Mouse (Mus musculus) CD8-positive naive resting alpha-beta T cell, adult 2 months (primary cell): ENCODE measurements around the gene Ilf3.
A peak's percentile ranks its signal among the peaks of the same experiment; 100 is the strongest.

ENCODE experiments used
- DNase-seq, 2 experiments: peaks; one replicate each; pipeline ENCODE4 v3.0.0; 2022; ENCODE audit warnings: low read depth in 2 of 2, low spot score in 2 of 2

Gene Ilf3

DNA sequence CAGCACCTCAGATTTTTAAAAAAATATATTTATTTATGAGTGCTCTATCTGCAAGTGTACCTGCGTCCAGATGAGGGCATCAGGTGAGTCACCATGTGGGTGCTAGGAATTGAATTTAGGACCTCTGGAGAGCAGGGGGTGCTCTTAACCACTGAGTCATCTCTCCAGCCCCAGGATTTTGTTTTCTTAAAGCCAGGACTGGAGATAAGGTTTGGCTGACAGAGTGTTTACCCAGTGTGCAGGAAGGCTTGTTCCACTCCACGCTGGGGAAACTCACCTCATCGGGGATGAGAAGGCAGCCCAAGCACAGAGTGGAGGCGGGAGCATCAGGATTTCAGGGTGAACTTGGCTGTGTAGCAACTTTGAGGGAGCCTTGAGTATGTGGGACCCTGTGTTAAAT, 27.3 kb upstream of the Ilf3 start:
- no peak for DNase-seq

DNA sequence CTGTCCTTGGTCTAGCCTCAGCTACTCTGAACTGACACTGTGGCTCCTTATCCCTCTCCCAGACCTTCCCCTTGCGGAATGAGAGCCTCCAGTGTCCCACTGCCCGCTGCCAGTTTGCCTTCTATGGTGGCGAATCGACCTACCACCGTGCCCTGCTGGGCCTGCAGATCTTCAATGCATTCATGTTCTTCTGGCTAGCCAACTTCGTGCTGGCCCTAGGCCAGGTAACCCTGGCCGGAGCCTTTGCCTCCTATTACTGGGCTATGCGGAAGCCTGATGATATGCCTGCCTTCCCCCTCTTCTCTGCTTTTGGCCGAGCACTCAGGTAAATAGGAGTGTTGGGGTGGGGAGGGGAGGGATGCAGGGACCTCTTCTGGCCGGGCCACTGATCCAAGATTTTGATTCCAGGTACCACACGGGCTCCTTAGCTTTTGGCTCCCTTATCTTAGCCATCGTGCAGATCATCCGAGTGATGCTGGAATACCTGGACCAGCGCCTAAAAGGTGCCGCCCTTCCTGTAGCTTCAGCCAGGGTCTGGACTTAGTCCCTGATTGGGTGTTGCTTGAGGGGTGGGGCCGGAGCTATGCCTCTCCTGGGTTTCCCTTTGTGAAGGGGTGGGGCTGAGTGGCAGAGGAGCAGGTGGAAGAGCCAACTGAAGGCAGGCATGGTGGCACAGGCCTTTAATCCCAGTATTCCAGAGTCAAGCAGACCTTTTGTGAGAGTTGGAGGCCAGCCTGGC, 20.9 kb upstream of the Ilf3 start:
- DNase-seq: no peak

DNA sequence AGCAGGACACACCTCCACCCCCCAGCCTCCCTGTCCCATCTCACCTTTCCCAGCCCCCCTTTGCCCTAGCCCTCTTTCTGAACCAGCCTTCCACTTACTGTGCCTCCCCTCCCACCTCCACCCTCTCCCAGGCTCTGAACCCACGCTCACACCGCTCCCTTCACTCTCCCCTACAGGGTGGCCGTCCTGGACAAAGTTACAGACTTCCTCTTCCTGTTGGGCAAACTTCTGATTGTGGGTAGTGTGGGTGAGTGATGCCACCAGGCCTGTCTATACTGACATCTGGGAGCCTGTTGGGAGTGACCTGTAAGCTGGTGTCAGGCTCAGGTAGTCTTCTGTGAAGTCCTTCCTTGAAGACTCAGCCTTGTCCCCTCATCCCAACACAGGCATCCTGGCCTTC, 19.5 kb upstream of the Ilf3 start:
- DNase-seq: no peak

DNA sequence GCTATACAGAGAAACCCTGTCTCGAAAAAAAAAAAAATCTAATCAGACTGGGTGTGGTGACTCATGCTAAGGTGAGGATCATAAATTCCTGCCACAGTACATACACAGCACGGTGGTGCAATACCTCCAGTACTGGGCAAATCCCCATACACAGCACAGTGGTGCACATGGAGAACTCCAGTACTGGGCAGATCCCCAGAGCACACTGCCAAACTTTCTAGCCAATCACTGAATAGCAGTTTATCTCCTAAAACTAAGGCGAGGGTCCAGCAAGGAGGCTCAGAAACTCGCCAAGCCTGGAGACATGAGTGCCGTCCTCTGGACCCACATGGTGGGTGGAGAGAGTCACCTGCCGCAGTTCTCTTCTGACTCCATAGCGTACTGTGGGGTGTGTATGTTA, 16.5 kb upstream of the Ilf3 start:
- no peak for DNase-seq

DNA sequence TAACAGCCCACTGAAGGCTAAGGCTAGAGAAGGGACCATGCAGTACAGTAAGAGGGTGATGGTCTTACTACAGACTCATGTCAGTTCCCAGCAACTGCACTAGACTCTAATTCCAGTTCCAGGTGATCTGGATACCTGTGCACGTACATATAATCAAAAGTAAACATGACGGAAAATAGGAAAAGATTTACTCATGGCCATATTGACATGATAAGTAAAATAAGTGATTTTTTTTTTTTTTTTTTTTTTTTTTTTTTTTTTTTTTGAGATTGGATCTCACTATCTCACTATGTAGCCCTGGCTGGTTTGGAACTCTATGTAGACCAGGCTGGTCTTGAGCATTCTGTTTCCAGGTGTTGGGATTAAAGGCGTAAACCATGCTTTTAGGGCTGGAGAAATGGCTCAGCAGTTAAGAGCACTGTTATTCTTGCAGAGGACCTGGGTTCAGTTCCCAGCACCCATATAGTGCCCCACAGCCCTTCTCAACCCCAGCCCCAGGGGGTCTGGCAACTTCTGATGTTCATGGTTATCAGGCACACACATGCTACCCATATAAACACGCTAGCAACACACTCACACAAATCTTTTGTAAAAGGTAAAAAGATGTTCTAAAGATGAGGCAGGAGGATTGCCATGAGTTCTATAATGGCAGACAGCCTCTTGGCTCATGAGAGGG, 15.8 kb upstream of the Ilf3 start:
- no peak for DNase-seq

DNA sequence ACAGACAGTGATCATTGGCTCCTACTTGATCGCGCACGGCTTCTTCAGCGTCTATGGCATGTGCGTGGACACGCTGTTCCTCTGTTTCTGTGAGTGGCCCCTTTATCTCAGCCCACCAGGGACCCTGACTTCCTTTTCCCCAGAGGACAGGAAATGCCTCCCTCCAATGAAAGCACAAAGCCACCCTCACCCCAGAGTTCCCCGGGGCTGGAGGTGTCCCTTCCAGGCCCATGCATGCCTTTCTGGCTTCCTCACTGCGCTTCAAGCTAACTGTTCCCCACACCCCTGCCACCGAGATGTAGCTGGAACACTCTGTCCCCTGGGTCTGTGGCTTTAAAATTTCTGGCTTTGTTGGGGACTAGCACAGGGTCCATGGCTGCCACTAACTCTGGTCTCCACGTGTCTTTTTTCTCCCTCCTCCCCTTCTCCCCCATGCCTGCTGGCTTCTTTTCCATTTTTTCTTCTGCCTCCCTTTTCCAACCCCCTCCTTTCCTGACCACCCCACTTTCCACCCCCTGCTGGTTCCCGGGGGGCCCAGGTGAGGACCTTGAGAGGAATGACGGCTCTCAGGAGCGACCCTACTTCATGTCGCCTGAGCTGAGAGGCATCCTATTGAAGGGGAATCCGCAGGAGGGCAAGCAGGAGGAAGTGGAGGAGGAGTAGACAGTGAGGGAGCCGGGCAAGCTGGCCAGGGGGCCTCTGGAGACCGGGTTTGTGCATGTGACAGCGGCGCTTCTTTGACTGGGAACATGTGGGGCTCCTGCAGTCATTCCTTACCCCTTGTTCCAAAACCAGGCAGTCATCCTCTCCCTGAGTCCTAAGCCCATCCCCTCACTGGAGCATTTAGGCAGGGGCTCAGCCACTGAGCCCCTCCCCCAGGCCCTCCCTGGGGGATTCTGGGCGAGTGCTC, 15.0 kb upstream of the Ilf3 start:
- no peak for DNase-seq

DNA sequence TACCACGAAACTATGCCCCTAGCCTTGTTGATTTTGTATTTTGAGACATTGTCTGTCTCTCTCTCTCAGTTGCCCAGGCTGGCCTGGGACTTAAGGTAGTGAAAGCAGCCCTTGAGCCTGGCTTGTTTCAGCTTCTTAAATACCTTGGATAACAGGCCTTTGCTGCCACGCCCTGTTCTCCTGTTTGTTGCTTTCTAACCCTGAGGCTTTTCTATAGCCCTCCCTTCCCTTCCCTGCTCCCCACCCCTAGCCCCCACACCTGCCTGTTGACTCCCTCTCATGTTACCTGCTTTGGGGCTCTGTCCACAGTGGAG, 14.3 kb upstream of the Ilf3 start:
- no peak for DNase-seq

DNA sequence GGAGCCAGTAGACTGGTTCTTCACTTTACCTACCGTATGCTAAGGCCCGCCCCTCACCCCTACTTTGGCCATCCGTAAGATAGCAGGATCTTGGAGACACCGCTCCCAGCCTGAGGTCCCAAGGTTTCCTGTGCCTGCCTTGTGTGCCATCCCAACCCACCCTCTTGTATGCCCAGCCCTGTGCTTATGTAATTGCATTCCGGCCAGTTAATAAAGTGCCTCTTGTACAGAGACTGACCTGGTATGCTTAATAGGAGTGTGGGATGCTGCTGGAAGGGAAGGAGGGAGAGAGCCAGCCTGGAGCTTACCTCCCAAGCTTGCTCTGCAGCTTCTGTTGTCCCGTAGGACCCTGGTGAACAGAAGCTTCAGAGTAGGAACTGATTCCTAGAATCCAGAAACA, 12.9 kb upstream of the Ilf3 start:
- no peak for DNase-seq

DNA sequence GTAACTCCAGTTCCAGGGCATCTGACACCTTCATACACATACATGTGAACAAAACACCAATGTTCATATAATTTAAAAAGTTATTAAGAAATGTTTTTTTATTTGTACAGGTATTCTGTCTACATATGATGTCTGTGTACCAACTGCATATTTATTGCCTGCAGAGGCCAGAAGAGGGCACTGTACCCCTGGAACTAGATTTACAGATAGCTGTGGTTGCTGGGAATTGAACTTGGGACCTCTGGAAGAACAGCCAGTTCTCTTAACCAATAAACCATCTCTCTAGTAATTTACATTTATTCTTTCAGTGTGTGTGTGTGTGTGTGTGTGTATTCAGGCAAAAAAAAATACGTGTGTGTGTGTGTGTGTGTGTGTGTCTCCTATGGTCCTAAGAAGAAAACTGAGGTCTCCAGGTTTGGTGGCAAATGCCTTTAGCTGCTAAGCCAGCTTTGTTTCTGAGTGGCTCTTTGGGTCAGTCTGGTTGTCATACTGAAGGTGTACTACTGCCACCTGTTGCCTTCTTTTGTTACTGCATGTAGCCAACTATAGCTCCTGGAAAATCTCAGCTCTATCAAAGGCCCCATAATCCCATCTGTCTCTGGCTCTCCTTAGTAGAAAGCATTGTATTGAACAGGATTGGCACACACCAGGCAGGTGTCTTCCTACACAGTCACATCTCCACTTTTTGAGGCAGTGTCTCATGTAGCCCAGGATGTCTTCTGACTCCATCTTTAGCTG, 10.5 kb upstream of the Ilf3 start:
- peak; percentile 61 to 72 for DNase-seq

DNA sequence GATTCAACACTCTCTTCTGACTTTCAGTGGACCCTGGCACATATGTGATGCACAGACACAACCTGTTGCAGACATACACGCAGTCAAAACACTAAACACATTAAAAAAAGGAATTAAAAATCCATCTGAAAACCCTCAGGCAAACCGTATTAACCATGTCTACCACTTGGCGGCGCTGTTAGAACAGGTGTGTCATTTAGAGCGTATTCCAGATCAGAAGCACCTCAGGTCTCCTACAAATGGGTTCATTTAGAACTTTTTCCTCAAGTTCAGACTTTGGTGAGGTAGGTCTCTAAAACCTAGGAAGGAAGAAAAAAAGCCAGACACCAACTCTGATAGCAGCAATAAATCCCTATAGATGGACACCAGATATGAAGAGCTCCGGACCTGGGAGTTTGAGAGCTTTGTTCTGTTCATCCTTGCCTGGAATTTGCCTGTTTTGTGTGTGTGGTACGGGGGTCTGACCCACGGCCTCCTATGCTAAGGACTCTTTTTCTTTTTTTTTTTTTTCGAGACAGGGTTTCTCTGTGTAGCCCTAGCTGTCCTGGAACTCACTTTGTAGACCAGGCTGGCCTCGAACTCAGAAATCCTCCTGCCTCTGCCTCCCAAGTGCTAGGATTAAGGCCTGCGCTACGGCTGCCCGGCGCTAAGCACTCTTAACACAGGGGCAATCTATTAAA, 990 bp upstream of the Ilf3 start:
- DNase-seq: peak; percentile 66 to 84

DNA sequence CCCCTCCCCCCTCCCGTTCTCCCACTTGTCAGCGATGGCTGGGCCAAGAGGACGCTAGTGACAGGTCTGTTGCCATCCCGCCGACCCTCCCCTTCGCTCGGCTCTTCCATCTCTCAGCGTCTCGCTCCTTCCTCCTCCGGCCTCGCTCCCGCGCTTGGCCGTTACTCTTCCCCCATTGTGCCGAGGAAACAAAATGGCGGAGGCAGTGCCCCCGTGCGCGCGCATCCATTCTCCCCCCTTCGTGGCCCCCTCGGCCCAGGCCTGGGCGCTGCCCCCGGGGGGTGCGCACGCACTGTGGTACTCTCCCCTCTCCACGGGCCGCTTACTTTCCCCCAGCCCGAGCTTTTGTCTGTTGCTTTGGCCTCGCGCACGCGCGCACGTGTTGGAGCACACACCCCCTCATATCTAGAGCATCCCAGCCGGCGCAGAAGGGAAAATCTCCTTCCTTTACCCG, 487 bp downstream of the Ilf3 start:
- DNase-seq: peak; percentile 74 to 75

DNA sequence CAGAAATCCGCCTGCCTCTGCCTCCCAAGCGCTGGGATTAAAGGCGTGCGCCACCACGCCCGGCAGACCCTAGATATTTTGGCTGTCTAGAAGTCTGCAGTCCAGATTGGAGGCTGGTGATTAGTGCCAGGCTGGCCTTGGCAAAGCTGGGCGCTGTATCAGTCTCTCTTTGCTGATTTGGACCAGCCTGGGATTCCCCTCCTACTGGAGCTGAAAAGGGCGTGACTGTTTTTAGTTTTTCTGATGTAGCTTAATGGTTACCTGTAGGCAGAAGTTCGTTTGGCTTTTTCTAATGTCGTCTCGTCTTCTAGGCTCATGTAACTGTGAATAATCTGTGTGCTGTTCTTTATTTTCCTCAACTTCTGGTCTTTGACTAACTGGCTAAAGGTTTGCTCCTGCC, 1.4 kb downstream of the Ilf3 start:
- no peak for DNase-seq

DNA sequence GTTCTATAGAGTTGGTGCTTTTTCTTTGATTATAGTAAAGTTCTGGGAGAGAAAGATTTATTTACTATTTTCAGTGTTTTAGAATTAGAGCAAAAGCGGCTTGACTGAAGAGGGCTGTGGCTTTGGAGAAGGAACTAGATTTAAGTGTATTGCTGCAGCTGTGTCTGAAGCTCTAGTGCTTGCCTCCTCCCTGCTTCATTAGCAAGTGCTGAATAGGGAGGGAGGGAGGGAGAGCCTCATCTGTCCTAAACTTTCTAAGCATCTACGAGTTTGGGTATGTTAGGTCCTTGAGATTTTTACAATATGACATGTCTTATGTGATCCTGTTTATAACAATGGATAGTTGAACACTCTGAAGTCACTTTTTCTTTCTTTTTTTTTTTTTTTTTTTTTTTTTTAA, 3.2 kb downstream of the Ilf3 start:
- no peak for DNase-seq

DNA sequence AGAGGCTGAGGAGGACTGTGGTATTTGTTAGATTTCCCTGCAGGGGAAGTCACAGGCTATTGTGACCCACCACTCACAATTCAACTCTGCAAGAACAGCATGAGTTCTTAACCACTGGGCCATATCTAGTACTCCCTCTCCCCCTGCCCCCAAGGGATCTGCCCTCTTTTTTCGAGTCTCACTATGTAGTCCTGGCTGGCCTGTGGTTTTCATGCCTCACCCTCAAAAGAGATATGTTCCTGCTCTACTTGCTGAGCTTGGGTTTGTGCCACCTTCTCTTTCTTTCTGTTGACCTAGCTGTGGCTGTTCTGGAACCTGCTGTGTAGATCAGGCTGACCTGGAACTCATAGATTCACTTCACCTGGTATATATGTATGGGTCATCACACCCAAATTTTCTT, 4.8 kb downstream of the Ilf3 start:
- DNase-seq: no peak

DNA sequence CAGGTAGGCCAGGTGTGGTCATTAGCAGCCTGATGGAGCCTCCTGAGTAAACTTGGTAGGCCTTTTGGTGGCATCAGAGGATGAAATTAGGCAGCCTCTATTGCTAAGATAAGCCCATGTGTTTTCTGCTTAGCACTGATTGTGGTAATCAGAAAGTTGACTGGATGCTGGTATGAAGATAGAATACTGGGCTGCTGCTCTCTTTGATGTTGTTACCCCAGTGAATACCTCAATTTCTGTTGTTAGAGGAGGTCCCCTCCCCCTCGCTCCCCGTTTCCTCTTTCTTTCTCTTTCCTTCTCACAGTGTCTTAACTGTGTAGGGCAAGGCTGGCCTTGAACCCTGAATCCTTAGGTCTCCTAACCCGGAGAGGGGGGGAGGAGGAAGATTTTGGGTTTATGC, 11.5 kb downstream of the Ilf3 start:
- DNase-seq: peak in 1 of 2 experiments; percentile 18

DNA sequence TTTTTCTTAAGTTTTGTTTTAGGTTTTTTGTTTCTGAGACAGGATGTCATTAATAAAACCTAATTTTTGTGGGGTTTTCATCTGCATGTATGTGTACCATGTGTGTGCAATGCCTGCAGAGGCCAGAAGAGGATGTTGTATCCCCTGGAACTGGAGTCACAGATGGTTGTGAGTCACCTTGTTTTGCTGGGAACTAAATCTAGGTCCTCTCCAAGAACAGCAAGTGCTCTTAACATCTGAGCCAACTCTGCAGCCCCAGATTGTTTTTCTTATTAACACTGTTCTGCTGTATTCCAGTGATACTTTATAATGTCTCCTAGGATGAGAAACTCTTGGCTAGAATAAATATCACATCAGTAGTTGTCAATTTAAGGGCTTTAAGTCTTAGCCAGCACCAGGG, 13.2 kb downstream of the Ilf3 start:
- no peak for DNase-seq

DNA sequence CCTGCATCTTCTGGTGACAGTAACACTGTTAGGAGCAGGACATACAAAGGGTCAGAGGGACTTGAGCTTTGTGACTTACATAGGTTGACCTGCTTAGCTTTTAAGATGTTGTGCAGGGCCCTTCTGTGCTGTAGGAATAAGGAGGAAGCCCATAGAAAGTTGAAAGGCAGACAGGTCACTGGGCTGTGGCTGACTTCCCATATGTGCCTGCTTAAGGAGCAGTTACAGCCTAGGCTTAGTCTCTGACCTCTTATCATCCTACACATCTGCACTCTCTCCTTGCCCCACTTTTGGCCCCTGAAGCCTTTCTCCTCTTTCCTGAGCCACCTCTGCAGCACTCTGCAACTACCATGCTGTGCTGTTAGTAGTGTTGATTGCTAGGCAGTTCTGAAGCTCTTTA, 16.3 kb downstream of the Ilf3 start:
- DNase-seq: no peak

DNA sequence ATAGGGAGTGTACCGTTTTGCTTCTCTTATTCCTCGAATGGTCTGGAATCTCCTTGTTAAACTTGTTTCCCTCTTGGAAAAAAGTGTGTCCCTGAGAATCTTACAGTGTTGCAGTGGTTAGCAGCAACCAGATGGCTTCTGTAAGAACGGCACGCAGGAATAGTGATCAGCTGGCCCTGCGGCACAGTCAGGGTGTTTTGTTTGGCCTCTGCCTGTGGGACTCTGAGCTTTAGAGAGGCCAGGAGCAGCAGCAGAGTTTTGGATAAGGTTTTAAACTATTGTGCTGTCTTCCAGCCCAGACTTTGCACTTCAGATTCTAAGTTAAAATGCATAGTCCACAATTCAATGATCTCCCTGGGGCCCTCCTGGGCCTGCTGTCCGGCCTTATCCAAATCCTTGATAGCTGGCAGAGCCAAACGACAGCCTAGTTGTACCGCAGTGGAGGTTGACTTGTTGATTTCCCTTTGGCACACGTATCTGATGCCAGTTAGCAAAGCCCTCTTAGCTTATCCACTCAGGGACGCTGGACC, 25.0 kb downstream of the Ilf3 start:
- DNase-seq: no peak

DNA sequence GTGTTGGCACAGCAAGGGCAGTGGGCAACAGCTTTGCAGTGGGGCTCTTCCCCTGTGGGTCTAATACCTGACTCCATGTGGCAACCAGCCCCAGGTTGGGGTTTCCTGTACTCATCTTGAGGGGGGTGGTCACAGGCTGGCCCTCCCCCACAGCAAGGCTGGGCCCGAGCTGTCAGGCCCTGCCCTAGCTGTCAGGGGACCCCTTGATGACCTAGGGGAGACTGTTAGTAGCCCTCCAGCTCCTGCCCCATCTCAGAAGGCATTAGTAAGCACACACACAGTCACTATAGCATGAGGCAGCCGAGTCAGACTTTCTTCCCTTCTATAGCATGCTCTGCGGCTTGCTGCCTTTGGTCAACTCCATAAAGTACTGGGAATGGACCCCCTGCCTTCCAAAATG, 28.0 kb downstream of the Ilf3 start:
- DNase-seq: no peak

DNA sequence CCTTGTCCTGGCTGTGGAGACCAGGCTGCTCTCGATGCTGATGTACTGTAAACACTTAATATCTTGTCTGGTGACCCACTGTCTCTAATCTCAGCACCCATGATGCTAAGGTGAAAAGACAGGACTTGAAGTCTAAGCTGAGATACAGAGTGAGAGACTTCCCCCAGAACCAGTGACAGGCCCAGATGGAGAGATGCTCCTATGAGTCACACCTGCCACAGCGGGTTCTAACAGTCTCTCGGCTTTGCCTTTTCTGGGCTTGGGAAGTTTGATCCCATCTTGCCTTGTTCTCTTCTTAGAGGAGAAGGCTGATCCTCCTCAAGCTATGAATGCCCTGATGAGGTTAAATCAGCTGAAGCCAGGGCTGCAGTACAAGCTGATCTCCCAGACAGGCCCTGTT, 29.5 kb downstream of the Ilf3 start:
- DNase-seq: no peak

DNA sequence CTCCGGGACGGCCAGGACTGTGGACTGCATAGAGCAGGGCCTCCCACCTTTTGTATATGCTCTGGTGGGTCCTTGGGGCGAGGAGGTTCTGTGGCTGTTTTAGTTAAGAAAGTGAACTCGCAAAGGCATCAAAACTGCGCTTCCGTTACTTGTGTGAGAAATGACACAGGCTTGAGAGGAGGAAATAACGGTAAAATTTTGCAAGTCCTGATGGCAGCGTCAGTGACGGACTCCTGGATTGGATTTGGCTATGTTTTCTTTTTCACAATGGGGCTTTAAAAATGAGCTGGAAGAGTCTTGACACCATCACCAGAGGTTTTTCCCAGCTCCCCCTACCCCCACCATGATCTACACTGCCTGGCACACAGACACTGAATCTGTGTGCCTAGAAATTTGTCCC, 33.4 kb downstream of the Ilf3 start:
- DNase-seq: no peak
